Mouse (Mus musculus) retina, postnatal 1 day (tissue): ENCODE measurements around the gene Gtpbp3.

ENCODE experiments used
- DNase-seq: peaks from one replicate; pipeline ENCODE4 v3.0.0-alpha.2; 2012

Gtpbp3 gene

GRCm38 (mm10) chr8:71487691-71488445, at the start of gene Gtpbp3:
Gene Gtpbp3, plus strand, starts transcription at chr8:71488103.
- peak; percentile 89 for DNase-seq

GRCm38 (mm10) chr8:71441404-71441803, 46.5 kb upstream of the Gtpbp3 start:
- DNase-seq: peak; percentile 77

DNA sequence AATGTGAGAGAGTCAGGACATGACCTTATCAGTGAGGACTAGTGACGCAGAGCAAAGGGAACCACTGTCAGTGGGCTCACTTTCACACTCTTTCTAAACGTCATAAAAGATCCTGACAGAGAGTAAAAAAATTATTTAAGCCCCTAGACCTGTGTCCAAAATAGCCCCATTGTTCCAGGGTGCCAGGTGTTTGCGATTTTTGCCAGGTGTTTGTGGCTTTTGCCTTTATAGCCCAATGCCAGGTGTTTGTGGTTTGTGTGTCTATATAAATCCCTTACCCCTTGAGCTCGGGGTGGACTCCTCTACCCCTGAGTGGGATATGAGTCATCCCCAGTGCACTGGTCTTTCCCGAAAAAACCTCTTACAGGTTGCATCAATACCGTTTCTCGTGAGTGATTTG, 42.8 kb upstream of the Gtpbp3 start:
- DNase-seq: no peak

- DNase-seq: no peak
Observed at GRCm38 (mm10) chr8:71451337-71451736, 36.6 kb upstream of the Gtpbp3 start.

DNA sequence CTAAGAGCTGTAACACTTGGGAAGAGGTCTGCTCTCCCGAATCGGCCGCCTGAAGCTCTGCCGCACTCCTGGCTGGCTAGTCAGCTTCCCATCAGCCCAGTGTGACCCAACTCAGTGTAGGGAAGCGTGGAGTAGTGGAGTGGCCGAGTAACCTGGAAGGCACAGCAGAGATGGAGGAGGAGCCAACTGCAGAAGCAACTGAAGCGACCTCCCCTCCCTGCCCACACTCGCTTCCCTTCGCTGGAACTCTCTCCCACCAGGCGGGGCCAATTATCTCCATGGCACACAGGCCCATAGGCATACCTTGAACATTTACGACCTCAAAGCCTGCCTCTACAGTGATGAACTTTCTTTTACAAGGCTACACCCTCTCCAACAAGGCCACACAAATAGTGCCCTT, 36.1 kb upstream of the Gtpbp3 start:
- no peak for DNase-seq

GRCm38 (mm10) chr8:71452669-71453068, 35.2 kb upstream of the Gtpbp3 start:
- no peak for DNase-seq

DNA sequence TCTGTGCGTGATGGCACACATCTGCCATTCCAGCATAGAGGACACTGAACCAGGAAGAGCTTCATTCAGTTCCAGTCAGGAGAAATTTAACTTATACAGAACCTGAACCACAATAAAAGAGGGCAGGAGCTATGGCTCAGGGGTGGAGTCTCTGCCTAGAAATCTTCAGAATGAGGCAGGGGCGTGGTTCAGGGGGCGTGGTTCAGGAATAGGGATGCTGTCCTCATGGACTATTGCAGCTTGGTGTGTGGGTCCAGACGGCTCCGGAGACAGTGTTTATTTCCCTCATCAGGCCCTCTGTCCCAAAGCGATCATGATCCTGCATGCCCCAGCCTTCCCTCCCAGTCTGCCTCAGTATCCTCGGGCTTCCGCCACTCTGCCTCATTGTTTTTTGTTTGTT, 33.2 kb upstream of the Gtpbp3 start:
- no peak for DNase-seq

DNA sequence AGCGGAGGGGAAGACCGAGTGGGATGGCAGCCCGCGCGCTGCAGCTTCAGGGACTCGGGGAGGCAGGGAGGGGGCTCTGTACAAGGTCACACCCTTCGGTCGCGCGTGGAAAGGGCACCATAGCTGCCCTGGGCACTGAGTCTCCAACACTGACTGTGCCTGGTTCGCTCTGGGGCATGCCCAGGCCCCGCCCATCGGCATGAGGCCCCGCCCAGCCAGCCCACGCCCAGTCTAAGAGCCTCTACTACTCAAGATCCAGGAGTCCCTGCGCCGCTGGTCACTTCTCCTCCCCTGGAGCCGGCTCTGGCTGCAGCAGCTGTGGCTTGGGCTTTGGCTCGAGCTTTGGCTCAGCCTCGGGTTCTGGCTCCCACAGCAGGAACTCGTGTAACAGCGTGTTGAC, 31.0 kb upstream of the Gtpbp3 start:
- no peak for DNase-seq

GRCm38 (mm10) chr8:71457659-71458270, 30.1 kb upstream of the Gtpbp3 start:
- no peak for DNase-seq

- DNase-seq: no peak
Observed at GRCm38 (mm10) chr8:71460716-71461115, 27.2 kb upstream of the Gtpbp3 start.

- no peak for DNase-seq
Observed at GRCm38 (mm10) chr8:71461152-71461840, 26.6 kb upstream of the Gtpbp3 start.

- DNase-seq: no peak
Observed at GRCm38 (mm10) chr8:71462191-71462590, 25.7 kb upstream of the Gtpbp3 start.

DNA sequence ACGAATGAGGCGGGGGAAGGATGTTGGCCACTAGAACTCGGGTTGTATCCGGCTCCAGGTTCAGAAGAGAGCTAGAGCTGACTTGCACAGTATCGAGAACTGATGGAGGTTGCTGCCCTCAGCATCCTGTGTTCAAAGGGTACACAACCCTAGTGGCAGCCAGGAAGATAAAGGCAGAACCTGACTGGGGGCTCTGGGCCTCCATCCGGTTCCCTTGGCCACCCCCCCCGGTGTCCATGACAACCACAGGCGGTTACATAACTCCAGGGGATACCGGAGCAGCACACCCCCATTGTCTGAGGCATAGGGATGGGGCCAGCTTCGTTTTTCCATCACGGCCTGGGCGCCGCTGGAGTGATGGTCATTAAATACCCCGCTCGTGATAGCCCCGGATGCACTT, 25.1 kb upstream of the Gtpbp3 start:
- DNase-seq: peak; percentile 63

GRCm38 (mm10) chr8:71463188-71464033, 24.5 kb upstream of the Gtpbp3 start, which contains the start of gene Abhd8:
Gene Abhd8, minus strand, starts transcription at chr8:71463655.
- peak; percentile 99 for DNase-seq

DNA sequence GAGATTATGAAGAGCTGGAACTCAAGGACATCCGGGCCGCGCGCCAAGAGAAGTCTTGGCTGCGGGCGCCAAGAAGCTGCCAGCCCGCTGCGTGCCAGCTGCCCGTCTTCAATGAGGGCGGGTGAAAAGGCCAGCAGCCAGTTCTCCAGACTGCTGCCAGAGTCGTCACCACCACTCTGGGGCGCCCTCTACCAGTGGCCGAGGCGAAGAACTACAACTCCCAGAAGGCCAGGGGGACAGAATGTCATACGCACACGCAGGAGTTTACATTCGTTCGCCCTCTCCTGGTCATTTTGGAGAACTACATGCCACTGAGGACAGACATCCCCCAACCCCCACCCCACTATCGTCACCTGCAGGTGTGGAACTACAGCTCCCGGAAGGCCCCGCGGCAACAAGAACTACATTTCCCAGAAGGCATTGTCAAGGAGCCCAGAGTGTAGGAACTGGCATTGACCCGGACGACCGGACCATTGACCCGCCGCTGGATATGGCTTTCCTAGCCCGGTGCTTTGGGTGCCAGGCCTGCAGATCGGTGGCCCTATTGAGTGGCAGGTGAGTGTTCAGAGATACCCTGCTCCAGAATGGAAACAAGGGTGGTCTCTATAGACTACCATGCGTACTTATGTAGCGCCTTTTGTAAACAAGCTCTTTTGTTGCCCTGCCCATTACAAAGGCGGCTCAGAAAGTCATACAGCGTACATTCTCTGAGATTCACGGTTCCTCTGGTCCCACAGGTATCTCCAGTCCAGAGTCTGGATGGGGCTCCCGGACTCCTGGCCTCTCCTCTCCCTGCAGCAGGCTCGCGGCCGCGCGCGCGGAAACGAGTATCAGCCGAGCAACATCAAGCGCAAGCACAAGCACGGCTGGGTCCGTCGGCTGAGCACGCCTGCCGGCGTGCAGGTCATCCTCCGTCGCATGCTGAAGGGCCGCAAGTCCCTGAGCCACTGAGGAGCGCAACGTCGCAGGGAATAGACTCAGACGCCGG, 23.1 kb upstream of the Gtpbp3 start, which contains the start of gene Mrpl34:
Gene Mrpl34, plus strand, starts transcription at position 447 of the 988 bp plus-strand sequence.
- peak; percentile 100 for DNase-seq

GRCm38 (mm10) chr8:71465733-71466132, 22.2 kb upstream of the Gtpbp3 start:
- DNase-seq: no peak

DNA sequence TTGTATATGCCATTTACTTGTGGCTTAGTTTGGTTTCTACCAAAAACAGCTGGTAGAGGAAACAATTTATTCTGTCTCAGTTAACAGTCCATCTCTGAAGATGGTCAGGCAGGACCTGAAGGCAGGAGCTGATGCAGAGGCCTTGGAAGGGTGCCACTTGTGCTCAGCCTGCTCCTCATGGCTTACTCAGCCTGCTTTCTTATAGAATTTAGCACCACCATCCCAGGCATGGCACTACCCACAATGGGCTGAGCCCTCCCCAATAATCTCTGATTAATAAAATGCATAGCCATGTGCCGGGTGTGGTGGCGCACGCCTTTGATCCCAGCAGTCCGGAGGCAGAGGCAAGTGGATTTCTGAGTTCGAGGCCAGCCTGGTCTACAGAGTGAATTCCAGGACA, 21.7 kb upstream of the Gtpbp3 start:
- no peak for DNase-seq

DNA sequence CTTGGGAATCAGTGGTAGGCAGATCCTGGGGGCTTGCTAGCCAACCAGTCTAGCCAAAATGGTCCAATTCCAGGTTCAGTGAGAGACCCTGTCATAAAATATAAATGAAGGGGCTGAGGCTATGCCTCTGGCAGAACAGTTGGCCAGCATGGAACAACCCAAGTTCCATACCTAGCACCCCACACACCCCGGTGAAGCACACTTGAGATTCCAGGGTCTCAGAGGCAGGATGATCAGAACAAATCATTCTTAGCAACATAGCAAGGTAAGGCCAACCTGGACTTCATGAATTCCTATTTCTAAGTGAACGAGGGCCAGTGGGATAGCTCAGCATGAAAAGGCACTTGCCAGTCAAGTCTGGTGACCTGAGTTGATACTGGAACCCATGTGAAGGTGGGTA, 20.7 kb upstream of the Gtpbp3 start:
- DNase-seq: no peak

DNA sequence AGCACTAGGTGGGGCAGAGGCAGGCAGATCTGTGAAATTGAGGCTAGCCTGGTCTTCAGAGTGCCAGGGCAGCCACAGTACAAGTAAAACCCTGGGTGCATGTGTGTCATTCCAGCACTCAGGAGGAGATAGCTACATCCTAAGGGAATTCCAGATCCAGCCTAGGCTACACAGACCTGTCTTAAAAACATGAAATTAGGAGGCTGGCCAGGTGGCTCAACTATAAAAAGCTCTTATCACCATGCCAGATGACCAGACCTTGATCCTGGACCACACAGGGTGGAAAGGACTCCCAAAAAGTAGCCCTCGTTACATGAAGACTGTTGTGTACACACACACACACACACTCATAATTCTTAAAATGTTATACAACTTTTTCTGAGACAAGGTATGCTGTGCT, 19.9 kb upstream of the Gtpbp3 start:
- DNase-seq: no peak

- peak; percentile 99 for DNase-seq
Observed at GRCm38 (mm10) chr8:71468916-71469315, 19.0 kb upstream of the Gtpbp3 start, which contains the start of gene Dda1. Gene Dda1, plus strand, starts transcription at chr8:71469199.

DNA sequence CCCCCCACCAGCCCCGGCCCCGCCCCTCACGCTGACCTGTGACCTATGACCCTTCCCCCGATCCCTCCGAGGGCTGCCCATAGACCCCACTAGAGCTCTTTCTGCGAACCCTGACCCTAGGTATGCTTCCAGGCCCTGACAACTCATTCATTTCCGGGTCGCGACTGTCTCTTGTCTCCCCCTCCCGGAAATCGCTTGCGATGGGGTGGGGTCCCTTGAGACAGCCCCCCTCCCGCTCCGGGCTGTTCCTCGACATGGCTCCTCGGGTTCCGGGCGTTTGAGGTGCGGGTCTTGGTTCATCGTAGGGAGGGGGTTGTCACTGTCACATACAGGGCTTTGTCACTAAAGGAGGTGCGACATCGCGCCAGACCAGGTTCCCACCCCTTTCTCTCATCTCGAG, 18.5 kb upstream of the Gtpbp3 start:
- DNase-seq: peak; percentile 83
